Mouse (Mus musculus): Measurements from ENCODE around the gene Ephb3. TPM values are rescaled to one million over a fixed set of nuclear protein-coding genes. Genes with fewer than 3 reads are reported as not detected.

Ephb3 gene
- total RNA-seq, 2 experiments from 2014 or later, result 22.0 to 30.4 TPM

Small RNAs within 50 kb of the gene (microRNA-seq; reads per million reads assigned to microRNA genes)
- gene Mir7680, result 0 reads per million in 2 experiments

Other genes with a start within 250 kb of the Ephb3 start
- 1 to 10 TPM; 1.2 TPM for gene Teddm3, start 50.8 kb upstream of the Ephb3 start, total RNA-seq (2021)
- 10 to 100 TPM; 52.3 to 58.0 TPM for gene Vps8, start 218.4 kb downstream of the Ephb3 start, total RNA-seq (2021)